Mouse (Mus musculus) ES-Bruce4 (cell line): ENCODE data around the gene Pfkl. TPM values are rescaled to one million over a fixed set of nuclear protein-coding genes. Genes with fewer than 3 reads are reported as not detected.
A peak's percentile ranks its signal among the peaks of the same experiment; 100 is the strongest.

Experiments used
- H3K27ac ChIP-seq: 2 replicates; pipeline ENCODE4 v1.5.1; 2012; ENCODE audit warnings: low read length, inconsistent platforms; ENCODE audit not compliant: insufficient read depth
- H3K27me3 ChIP-seq: 2 replicates; pipeline ENCODE4 v1.6.1; 2012; ENCODE audit warnings: mild to moderate bottlenecking, low read length, inconsistent platforms; ENCODE audit not compliant: control insufficient read depth, poor library complexity, insufficient read depth, severe bottlenecking
- H3K36me3 ChIP-seq: 2 replicates; pipeline ENCODE4 v1.6.1; 2012; ENCODE audit warnings: inconsistent platforms, mild to moderate bottlenecking, low read length, moderate library complexity; ENCODE audit not compliant: control insufficient read depth, poor library complexity, insufficient read depth, severe bottlenecking
- H3K4me1 ChIP-seq: one replicate; pipeline ENCODE4 v1.8.1; 2011; ENCODE audit warnings: low read length; ENCODE audit not compliant: control insufficient read depth, insufficient read depth
- H3K4me3 ChIP-seq: 2 replicates; pipeline ENCODE4 v1.5.1; 2011; ENCODE audit warnings: low read depth, mild to moderate bottlenecking, low read length
- H3K9ac ChIP-seq: 2 replicates; pipeline ENCODE4 v1.6.1; 2012; ENCODE audit warnings: low read depth, mild to moderate bottlenecking, inconsistent platforms; ENCODE audit not compliant: poor library complexity, severe bottlenecking
- H3K9me3 ChIP-seq: replicated peaks from 2 replicates; pipeline ENCODE4 v1.6.1; 2012; ENCODE audit warnings: mild to moderate bottlenecking, low read length, inconsistent platforms; ENCODE audit not compliant: control insufficient read depth, poor library complexity, insufficient read depth, severe bottlenecking
- CTCF ChIP-seq: IDR thresholded peaks from one replicate; pipeline ENCODE4 v1.8.1; 2011; ENCODE audit warnings: low read depth, low read length
- EP300 ChIP-seq: IDR thresholded peaks from 2 replicates; pipeline ENCODE4 v1.6.1; 2011; ENCODE audit warnings: low read depth, low read length; ENCODE audit not compliant: insufficient read depth
- POLR2A ChIP-seq: IDR thresholded peaks from one replicate; pipeline ENCODE4 v1.8.1; 2011; ENCODE audit warnings: low read length; ENCODE audit not compliant: insufficient read depth
- polyA plus RNA-seq: library from polyadenylated mRNA; stranded (reverse); fragments of >200 nt; gene quantifications from 2 replicates; pipeline ENCODE4 v1.2.4, GENCODE M21; 2011; ENCODE audit warnings: low read depth; ENCODE audit not compliant: missing spikeins, insufficient read depth, insufficient read length

Gene Pfkl
- polyA plus RNA-seq, result 100 and 102 TPM in 2 replicates

DNA sequence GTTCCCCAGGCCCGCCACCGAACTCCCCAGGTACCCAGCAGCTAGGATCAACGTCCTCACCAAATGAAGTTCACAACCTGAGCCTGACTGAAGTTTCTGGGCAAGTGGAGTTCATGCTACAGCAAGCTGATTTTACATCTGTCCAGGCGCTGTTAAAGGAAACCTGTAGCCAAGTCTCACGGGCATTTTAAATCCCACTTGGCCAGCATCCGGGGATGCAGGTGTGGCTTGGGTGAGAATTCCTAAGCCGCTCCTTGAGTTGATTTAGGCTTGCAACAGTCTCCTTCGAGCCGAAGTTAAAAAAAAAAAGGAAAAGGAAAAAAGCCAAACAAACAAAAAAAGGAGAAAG, at the start of gene Pfkl:
TSS of gene Pfkl (minus strand) at position 139 of the 349 bp plus-strand sequence.
- no peaks in the 10 kb centered on the region for H3K9me3 ChIP-seq
- peak within 1 kb of the TSS; percentile 67 for H3K27ac ChIP-seq
- H3K27me3 ChIP-seq, result no peaks in the 10 kb centered on the region
- TF ChIP-seq EP300, result no peak
- no peak for TF ChIP-seq POLR2A
- TF ChIP-seq CTCF, result no peak
- H3K36me3 ChIP-seq, result no peaks in the 10 kb centered on the region
- peak within 1 kb of the TSS; percentile 67 for H3K9ac ChIP-seq
- peak within 1 kb of the TSS; percentile 92 for H3K4me3 ChIP-seq
- H3K4me1 ChIP-seq, result peaks cover 11% of the 10 kb centered on the region

DNA sequence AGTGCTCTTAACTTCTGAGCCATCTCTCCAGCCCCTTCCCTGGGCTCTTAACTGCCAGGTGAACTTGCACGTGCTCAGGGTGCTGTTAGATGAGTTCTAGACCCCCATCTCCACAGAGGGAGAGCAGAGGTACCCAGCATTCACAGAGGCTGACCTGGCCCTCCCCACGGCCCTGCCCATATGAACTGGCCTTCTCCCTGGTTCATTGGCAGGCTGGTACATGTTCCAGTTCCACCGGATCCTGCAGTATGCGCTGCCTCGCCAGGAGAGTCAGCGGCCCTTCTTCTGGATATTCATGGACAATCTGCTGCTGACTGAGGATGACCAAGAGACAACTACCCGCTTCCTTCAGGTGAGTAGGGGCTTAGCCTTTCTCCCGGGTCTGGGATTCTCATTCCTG, 47.2 kb upstream of the Pfkl start:
- Histone ChIP-seq H3K9me3 (no peaks in the 10 kb centered on the region), H3K27ac (no peak overlapping the region), H3K27me3 (no peaks in the 10 kb centered on the region), H3K4me1 (peaks cover 3% of the 10 kb centered on the region), H3K36me3 (peaks cover 55% of the 10 kb centered on the region), H3K9ac (no peak overlapping the region), H3K4me3 (no peak overlapping the region)
- no peak for TF ChIP-seq EP300
- TF ChIP-seq POLR2A, result no peak
- TF ChIP-seq CTCF, result no peak

DNA sequence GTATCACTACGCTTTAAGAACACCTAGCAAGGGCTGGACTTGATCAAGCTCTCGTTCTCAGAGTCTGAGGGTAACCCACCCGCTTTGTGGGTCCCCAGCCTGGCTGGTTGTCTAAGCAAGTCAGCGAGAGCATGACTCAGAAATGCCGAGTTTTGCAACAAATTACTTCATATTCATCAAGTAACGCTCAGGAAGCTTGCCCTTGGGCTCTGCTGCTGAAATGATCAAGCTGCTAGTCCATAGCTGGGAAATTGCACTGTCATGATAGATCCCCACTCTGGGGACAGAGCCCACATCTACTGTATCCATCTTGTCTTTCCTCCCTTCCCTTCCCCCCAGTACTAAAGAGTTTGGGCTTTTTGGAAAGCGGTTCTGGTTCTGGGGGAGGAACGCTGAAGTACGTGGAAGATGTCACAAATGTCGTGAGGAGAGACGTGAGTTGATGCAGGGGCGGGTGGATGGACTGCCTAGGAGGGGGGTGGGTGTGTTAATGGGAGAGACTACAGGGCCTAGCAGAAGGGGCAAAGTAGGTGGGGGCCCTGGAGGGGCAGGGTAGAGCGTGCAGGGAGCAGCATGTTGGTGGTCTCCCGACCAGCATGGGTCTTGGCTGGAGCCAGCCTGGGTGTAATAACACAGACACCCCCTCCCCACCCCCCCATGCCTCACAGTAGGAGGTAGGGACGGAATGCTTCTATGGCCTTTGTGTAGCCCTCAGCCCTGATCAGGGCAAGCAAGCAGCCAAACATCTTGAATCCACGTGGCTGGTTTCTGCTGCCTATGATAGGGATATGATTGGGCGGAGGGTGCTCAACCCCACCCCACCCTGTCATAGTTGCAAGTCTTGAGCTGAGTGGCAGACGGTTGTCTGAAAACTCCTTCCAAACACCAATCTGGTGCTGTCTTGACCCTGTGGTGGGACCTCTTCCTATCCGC, 45.0 kb upstream of the Pfkl start:
- Histone ChIP-seq H3K4me3 (peak overlapping the region; percentile 4; the same call in 1 of the 2 replicates), H3K36me3 (peaks cover 57% of the 10 kb centered on the region)
- TF ChIP-seq EP300 (no peak), CTCF (no peak), POLR2A (no peak)

DNA sequence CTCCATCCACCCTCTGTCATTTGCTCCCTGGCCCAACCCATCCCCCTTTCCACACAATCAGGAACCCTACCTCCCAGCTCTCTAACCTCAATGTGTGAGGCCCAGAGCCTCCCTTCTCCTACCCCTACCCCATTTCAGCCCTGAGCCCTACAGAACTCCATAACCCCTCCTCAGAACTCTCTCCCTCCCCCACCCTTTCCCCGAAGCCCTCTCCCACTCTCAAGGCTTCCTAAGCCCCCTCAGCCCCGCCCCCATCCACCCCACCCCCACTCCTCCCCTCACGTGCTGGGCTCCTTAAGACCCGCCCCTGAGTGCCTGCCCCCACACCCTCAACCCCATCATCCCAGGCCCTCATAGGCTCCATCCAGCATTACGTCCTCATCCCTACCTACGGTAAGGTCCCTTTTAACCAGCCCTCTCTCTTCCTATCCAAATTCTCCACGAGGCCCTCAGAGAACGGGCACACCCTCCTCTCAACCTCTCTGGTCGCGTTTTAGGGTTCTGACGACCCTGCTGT, 39.7 kb upstream of the Pfkl start:
- Histone ChIP-seq H3K36me3 (peaks cover 27% of the 10 kb centered on the region), H3K27me3 (no peaks in the 10 kb centered on the region), H3K9me3 (no peaks in the 10 kb centered on the region), H3K27ac (peak overlapping the region; percentile 94), H3K4me1 (peaks cover 7% of the 10 kb centered on the region), H3K4me3 (peak overlapping the region; percentile 72), H3K9ac (peak overlapping the region; percentile 67)
- TF ChIP-seq POLR2A (peak; percentile 4), EP300 (peak; percentile 61), CTCF (no peak)

More for the DNA sequence above, 45.0 kb upstream of the Pfkl start:
- Histone ChIP-seq H3K9ac (no peak overlapping the region), H3K9me3 (no peaks in the 10 kb centered on the region), H3K27me3 (no peaks in the 10 kb centered on the region), H3K4me1 (peaks cover 3% of the 10 kb centered on the region), H3K27ac (no peak overlapping the region)

DNA sequence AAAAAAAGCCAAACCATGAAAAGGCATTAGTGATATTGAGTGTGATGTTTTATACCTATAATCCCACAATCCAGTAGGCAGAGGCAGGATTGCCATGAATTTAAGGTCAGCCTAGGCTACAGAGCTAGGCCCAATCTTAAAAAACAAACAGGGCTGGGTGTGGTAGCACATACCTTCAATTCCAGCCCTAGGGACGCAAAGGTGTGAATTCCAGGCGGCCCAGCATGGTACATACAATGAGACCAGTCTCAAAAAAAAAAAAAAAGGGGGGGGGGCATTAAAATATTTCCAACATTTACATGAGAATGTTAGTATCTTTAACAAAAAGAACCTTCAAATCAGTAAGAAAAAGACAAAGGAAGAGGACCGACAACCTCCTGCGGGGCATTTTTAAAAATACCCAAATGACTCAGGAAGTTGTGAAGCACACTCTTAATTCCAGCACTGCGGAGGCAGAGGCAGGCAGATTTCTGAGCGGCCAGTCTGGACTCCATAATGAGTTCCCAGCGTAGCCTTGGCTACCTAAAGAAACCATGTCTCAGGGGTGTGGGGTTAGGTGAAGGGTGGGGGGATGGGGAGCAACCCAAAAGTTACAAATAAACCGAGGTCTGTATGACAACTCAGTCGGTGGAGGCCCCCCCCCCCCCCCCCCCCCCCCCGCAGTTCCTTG, 38.3 kb upstream of the Pfkl start:
- no peaks in the 10 kb centered on the region for H3K9me3 ChIP-seq
- H3K4me1 ChIP-seq, result peaks cover 7% of the 10 kb centered on the region
- TF ChIP-seq POLR2A, result no peak
- TF ChIP-seq EP300, result peak; percentile 75
- no peak overlapping the region for H3K4me3 ChIP-seq
- no peaks in the 10 kb centered on the region for H3K27me3 ChIP-seq
- peak overlapping the region; percentile 67; the same call in 1 of the 2 replicates for H3K9ac ChIP-seq
- H3K27ac ChIP-seq, result peak overlapping the region; percentile 70
- H3K36me3 ChIP-seq, result peaks cover 17% of the 10 kb centered on the region
